Comparison of ENCODE assay signal across 8 mouse cellular contexts in genomic region chr17:8936603-8937002, GRCm38 (mm10). TPM values are rescaled to one million over a fixed set of nuclear protein-coding genes. Genes with fewer than 3 reads are reported as not detected.
DNase-seq lines count a peak whose midpoint lies in the region.

No protein-coding gene starts in this region.

- intact Hi-C loops in left cerebral cortex, postnatal 36 days (cut with DNase I), result loop anchor here (5.0 kb wide), 2 partner anchors 134 to 324 kb away; no protein-coding TSS in a partner anchor

- DNase-seq in cerebellum, adult 11 months, result peak; percentile 30
- DNase-seq in cerebellum, adult 9-11 months, result no peak
- peak; percentile 19 to 53 for DNase-seq in left cerebral cortex, adult 18-20 months (ENCODE audit: low spot score in 2 of 2)
- DNase-seq in left cerebral cortex, postnatal 36 days (ENCODE audit: low spot score in 2 of 2), result no peak
- DNase-seq in Muller cell, postnatal 12 days (ENCODE audit: inconsistent ontology term), result peak; percentile 29
- DNase-seq in fibroblast of lung, adult 2 months (ENCODE audit: low read depth), result peak; percentile 10
- DNase-seq in naive thymus-derived CD4-positive, alpha-beta T cell, adult 2 months (ENCODE audit: low read depth), result peak; percentile 50
- no peak for DNase-seq in frontal cortex, postnatal 10 days (ENCODE audit: low spot score in 2 of 2)

RNA-seq across cellular contexts. Expression of gene 1700010I14Rik, which starts 51.5 kb away (rescaled TPM):
- total RNA-seq in left cerebral cortex, adult 18-20 months (2021), result 1 to 10 TPM; 1.5 to 2.1 TPM
- total RNA-seq in left cerebral cortex, postnatal 36 days (2021), result 1 to 10 TPM in 1 of 2 experiments, under 1 TPM in 1; 0.94 to 1.6 TPM

Comparison
In these comparisons a context has a peak if more than half of its experiments do, and no peak if none do; other contexts are left out.
1. DNase-seq: peak in cerebellum, adult 11 months (single experiment), left cerebral cortex, adult 18-20 months (2 of 2), Muller cell, postnatal 12 days (single experiment), fibroblast of lung, adult 2 months (single experiment) and naive thymus-derived CD4-positive, alpha-beta T cell, adult 2 months (single experiment); none in cerebellum, adult 9-11 months (single experiment), left cerebral cortex, postnatal 36 days (0 of 2) and frontal cortex, postnatal 10 days (0 of 2).